Mouse (Mus musculus): Measurements from ENCODE around the gene Smok2b. TPM values are rescaled to one million over a fixed set of nuclear protein-coding genes. Genes with fewer than 3 reads are reported as not detected.
"Not testable (repeated sequence)": the region's sequence is repeated elsewhere in the genome, so short reads cannot be mapped to it uniquely, and the experiment has no call there.

Gene Smok2b
- not detected in 2 replicates for polyA plus RNA-seq (2014; fragmentation: Nextera tagmentation; extraction: Ambion mirVana)

DNA sequence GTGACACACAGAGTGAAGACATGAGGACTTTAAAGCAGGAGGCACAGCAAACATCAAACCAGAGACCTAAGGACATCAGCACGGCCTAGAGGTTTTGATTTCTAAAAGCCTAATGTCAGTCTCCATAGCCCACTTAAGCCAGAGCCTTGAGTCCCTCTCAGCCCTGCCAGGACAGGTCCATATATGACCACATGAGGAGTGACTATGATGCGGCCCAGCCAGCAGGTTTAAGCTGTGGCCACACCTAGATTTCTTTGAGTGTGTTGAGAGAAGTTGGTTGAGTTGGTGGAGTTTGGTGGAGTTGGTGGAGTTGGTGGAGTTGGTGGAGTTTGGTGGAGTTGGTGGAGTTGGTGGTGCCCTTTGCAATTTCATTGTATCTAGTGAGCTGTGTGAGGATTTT, at the start of gene Smok2b:
Smok2b (plus strand) TSS at position 301 of the 400 bp plus-strand sequence.
- H3K9ac ChIP-seq (ENCODE audit: low read depth, low read length); H3K4me3 ChIP-seq (ENCODE audit: low read length); H3K4me2 ChIP-seq (replicated peaks; ENCODE audit: low read depth, low read length); H3K27me3 ChIP-seq (ENCODE audit: control insufficient read depth, insufficient read depth, low read length); ATAC-seq (ENCODE audit: low FRiP score, low TSS enrichment); H3K4me1 ChIP-seq (ENCODE audit: control insufficient read depth, insufficient read depth, low read length); H3K36me3 ChIP-seq (ENCODE audit: control insufficient read depth, insufficient read depth, low read length); H3K27ac ChIP-seq (ENCODE audit: low read depth, low read length): not testable (repeated sequence)
- peaks cover 68% of the 10 kb centered on the region for H3K9me3 ChIP-seq (ENCODE audit: control insufficient read depth, low read length)
- WGBS, result 82% methylated on average over 2 of the region's 2 CpGs

DNA sequence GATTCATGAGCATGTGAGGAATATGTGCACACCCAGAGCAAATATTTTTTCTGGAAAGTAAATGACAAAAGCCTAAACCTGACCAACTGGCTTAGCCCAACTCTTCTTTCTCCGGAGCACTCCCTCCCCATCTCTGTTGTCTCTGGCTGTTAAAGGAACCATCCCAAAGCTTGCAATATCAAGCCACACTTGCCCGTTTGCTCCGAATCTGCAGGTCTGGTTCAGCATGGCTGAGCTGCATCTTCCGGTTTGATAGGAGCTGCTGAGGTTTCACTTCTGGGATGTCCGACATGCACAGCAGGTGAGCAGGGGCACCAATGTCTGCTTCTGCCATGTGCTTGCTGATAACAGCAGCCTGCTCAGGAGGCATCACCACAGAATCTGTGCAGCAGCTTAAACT, 49.6 kb upstream of the Smok2b start:
- H3K4me2 ChIP-seq (replicated peaks; ENCODE audit: low read depth, low read length); ATAC-seq (ENCODE audit: low FRiP score, low TSS enrichment); H3K4me1 ChIP-seq (ENCODE audit: control insufficient read depth, insufficient read depth, low read length); H3K27me3 ChIP-seq (ENCODE audit: control insufficient read depth, insufficient read depth, low read length); H3K27ac ChIP-seq (ENCODE audit: low read depth, low read length); H3K9ac ChIP-seq (ENCODE audit: low read depth, low read length); H3K4me3 ChIP-seq (ENCODE audit: low read length); H3K36me3 ChIP-seq (ENCODE audit: control insufficient read depth, insufficient read depth, low read length): not testable (repeated sequence)
- 92% methylated on average over 5 of the region's 5 CpGs for WGBS
- H3K9me3 ChIP-seq (ENCODE audit: control insufficient read depth, low read length), result peaks cover 10% of the 10 kb centered on the region

DNA sequence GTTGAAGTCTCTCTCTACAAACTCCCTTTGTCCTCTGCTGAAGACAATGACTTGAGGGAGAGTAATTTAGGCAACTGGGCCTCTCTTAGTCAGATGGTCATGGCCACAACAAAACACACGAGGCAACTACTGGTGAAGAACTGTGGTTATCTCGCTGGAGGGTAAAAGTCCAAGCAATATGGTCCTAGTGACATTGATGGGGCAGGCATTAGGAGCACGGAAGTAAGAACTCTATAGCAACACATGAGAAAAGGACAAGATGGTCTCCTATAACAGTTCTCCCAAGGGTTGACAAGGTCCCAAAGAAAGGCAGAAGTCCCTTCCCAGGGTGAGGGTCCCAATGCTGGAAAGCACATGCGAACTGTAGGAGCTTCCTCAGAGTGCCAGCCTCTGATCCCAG, 47.3 kb upstream of the Smok2b start:
- peaks cover 18% of the 10 kb centered on the region for H3K9me3 ChIP-seq (ENCODE audit: control insufficient read depth, low read length)
- H3K9ac ChIP-seq (ENCODE audit: low read depth, low read length); ATAC-seq (ENCODE audit: low FRiP score, low TSS enrichment); H3K27me3 ChIP-seq (ENCODE audit: control insufficient read depth, insufficient read depth, low read length); H3K4me3 ChIP-seq (ENCODE audit: low read length); H3K36me3 ChIP-seq (ENCODE audit: control insufficient read depth, insufficient read depth, low read length); H3K4me2 ChIP-seq (replicated peaks; ENCODE audit: low read depth, low read length); H3K27ac ChIP-seq (ENCODE audit: low read depth, low read length); H3K4me1 ChIP-seq (ENCODE audit: control insufficient read depth, insufficient read depth, low read length): not testable (repeated sequence)
- 72% methylated on average over 2 of the region's 4 CpGs for WGBS

DNA sequence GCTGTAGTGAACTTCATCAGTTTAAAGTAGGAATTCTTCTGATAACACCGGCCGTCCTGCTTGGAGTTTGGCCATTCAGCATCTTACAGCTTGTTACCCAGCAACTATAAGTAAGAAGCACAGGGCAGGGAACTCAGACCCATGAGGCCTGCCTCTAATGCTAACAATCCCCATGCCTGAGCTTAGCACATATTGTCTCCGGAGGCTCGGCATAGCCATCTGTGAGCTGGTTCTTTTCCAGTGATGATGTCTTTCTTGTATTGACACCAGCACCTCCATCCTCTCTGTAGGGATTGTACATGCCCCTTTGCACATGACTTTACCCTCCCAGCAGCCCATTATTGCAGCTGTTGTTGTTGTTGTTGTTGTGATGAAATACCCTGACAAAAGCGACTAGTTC, 45.5 kb upstream of the Smok2b start:
- H3K36me3 ChIP-seq (ENCODE audit: control insufficient read depth, insufficient read depth, low read length); H3K4me1 ChIP-seq (ENCODE audit: control insufficient read depth, insufficient read depth, low read length); H3K4me3 ChIP-seq (ENCODE audit: low read length); H3K27me3 ChIP-seq (ENCODE audit: control insufficient read depth, insufficient read depth, low read length); H3K9ac ChIP-seq (ENCODE audit: low read depth, low read length); H3K4me2 ChIP-seq (replicated peaks; ENCODE audit: low read depth, low read length); ATAC-seq (ENCODE audit: low FRiP score, low TSS enrichment); H3K27ac ChIP-seq (ENCODE audit: low read depth, low read length): not testable (repeated sequence)
- WGBS, result 93% methylated on average over 4 of the region's 5 CpGs
- peaks cover 18% of the 10 kb centered on the region for H3K9me3 ChIP-seq (ENCODE audit: control insufficient read depth, low read length)

DNA sequence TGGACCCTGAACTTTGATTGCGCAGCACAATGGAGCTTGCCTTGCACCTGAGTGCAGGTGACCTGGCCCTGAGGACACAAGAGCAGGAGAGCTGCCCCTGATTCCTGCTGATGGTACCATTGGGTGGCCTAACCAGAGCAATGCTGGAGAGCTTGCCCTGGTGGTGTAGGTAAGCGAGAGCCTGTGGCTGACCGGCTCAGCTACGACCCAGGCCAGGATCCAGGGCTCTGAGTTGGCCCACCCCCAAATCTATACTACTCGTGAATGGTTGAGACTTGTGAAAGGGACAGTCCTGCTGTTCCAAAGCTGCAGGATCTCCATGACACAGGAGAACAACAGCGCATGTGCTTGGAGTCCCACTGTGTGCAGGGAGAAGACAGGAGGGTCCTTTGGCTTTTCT, 43.5 kb upstream of the Smok2b start:
- not testable (repeated sequence) for H3K36me3 ChIP-seq (ENCODE audit: control insufficient read depth, insufficient read depth, low read length); H3K27me3 ChIP-seq (ENCODE audit: control insufficient read depth, insufficient read depth, low read length); H3K4me2 ChIP-seq (replicated peaks; ENCODE audit: low read depth, low read length); H3K4me1 ChIP-seq (ENCODE audit: control insufficient read depth, insufficient read depth, low read length); H3K4me3 ChIP-seq (ENCODE audit: low read length); ATAC-seq (ENCODE audit: low FRiP score, low TSS enrichment); H3K27ac ChIP-seq (ENCODE audit: low read depth, low read length); H3K9ac ChIP-seq (ENCODE audit: low read depth, low read length)
- WGBS, result 90% methylated on average over 6 of the region's 6 CpGs
- peaks cover 24% of the 10 kb centered on the region for H3K9me3 ChIP-seq (ENCODE audit: control insufficient read depth, low read length)

DNA sequence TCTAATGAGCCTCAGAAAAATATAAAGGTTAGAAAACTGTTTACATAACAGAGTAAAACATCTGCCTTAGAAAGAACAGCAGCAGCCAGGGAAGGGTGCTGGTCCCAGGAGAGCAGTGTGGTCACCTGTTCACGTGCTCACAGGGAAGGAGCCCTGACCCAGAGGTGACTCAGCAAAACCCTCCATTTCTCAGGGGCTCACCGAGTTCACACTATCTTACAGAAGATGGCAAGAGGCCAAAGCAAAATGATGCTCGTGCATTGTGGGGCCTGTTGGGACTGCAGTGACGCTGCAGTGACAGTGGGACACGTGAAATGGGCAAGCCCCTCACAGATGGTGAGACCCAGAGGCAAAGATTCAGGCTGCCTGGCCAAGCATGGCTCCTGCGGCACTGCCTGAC, 42.4 kb upstream of the Smok2b start:
- H3K4me1 ChIP-seq (ENCODE audit: control insufficient read depth, insufficient read depth, low read length); H3K4me3 ChIP-seq (ENCODE audit: low read length); H3K27me3 ChIP-seq (ENCODE audit: control insufficient read depth, insufficient read depth, low read length); H3K4me2 ChIP-seq (replicated peaks; ENCODE audit: low read depth, low read length); H3K27ac ChIP-seq (ENCODE audit: low read depth, low read length); ATAC-seq (ENCODE audit: low FRiP score, low TSS enrichment); H3K36me3 ChIP-seq (ENCODE audit: control insufficient read depth, insufficient read depth, low read length); H3K9ac ChIP-seq (ENCODE audit: low read depth, low read length): not testable (repeated sequence)
- 71% methylated on average over 6 of the region's 6 CpGs for WGBS
- H3K9me3 ChIP-seq (ENCODE audit: control insufficient read depth, low read length), result peaks cover 17% of the 10 kb centered on the region

DNA sequence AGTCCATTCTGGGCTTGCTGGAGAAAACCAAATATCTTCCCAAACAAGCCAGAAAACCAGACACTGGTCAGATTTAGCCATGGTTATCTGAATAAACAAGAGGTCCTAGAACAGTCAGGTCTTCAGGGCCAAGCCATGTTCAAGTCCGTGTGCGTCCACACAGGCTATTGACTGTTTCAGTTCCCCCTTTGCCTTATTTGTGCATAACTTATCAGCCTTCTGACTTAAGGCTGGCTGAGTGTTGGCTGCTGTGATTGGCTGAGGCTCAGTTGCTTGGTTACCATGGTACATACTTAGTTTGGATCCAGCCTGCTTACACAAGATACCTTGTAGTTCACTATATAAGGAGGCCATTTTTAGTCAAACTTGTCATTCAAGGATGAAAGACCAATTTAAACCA, 41.2 kb upstream of the Smok2b start:
- H3K4me1 ChIP-seq (ENCODE audit: control insufficient read depth, insufficient read depth, low read length); H3K9ac ChIP-seq (ENCODE audit: low read depth, low read length); ATAC-seq (ENCODE audit: low FRiP score, low TSS enrichment); H3K27ac ChIP-seq (ENCODE audit: low read depth, low read length); H3K4me3 ChIP-seq (ENCODE audit: low read length); H3K27me3 ChIP-seq (ENCODE audit: control insufficient read depth, insufficient read depth, low read length); H3K36me3 ChIP-seq (ENCODE audit: control insufficient read depth, insufficient read depth, low read length); H3K4me2 ChIP-seq (replicated peaks; ENCODE audit: low read depth, low read length): not testable (repeated sequence)
- H3K9me3 ChIP-seq (ENCODE audit: control insufficient read depth, low read length), result peaks cover 16% of the 10 kb centered on the region
- WGBS, result 91% methylated on average over 2 of the region's 2 CpGs

DNA sequence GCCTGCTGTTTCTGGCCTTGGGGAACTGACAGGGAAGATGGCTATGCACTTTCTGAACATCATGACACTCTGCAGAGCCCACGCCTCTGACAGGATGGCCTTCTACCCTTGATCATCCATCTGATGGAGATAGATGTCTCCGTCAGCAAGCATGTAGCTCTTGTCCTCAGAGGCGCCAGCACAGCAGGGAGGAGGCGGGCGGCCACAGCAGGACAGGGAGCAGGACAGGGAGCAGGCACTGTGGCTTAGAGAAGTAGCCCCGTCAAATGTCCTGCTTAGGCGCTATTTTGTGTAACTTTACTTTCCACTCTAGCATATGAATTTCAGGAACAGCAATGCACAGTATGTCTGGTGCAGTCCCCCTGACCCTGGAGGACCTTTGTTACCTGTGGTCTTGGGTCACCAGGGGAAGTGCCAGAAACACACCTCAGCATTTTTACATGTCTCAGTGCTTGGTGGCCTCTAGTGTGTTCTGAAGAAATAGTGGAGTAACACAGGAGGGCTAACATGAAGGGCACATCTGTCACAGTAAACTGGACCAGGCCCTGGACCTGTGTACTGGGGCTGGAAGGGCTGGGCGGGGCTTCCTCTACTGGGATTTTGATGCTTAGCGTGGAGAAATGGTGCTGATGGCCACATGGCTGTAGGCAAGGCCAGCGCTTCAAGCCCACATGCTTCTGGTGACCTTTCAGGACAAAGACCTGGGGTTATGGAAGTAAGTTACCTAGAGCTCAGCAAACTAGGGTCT, 39.0 kb upstream of the Smok2b start:
- H3K4me2 ChIP-seq (replicated peaks; ENCODE audit: low read depth, low read length); H3K36me3 ChIP-seq (ENCODE audit: control insufficient read depth, insufficient read depth, low read length); H3K27ac ChIP-seq (ENCODE audit: low read depth, low read length); H3K4me1 ChIP-seq (ENCODE audit: control insufficient read depth, insufficient read depth, low read length); H3K9ac ChIP-seq (ENCODE audit: low read depth, low read length); H3K4me3 ChIP-seq (ENCODE audit: low read length); ATAC-seq (ENCODE audit: low FRiP score, low TSS enrichment); H3K27me3 ChIP-seq (ENCODE audit: control insufficient read depth, insufficient read depth, low read length): not testable (repeated sequence)
- peaks cover 21% of the 10 kb centered on the region for H3K9me3 ChIP-seq (ENCODE audit: control insufficient read depth, low read length)
- WGBS, result 86% methylated on average over 10 of the region's 10 CpGs

DNA sequence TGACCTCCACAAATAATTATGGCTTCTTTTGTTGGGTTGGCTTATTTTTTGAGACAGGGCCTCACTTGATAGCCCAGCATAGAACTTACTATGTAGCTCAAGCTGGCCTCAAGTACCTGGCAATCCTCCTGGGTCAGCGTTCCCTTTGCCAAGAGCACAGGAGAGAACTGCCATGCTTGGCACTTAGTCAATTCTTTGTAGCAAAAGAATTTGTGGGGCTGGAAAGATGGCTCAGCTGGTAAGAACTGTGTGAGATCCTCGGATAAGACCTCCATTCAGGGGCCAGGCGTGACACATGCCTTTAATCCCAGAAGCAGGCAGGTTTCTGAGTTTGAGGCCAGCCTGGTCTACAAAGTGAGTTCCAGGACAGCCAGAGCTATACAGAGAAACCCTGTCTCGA, 33.6 kb upstream of the Smok2b start:
- peaks cover 17% of the 10 kb centered on the region for H3K9me3 ChIP-seq (ENCODE audit: control insufficient read depth, low read length)
- not testable (repeated sequence) for H3K4me1 ChIP-seq (ENCODE audit: control insufficient read depth, insufficient read depth, low read length); H3K27ac ChIP-seq (ENCODE audit: low read depth, low read length); H3K9ac ChIP-seq (ENCODE audit: low read depth, low read length); H3K4me3 ChIP-seq (ENCODE audit: low read length); H3K36me3 ChIP-seq (ENCODE audit: control insufficient read depth, insufficient read depth, low read length); H3K4me2 ChIP-seq (replicated peaks; ENCODE audit: low read depth, low read length); ATAC-seq (ENCODE audit: low FRiP score, low TSS enrichment); H3K27me3 ChIP-seq (ENCODE audit: control insufficient read depth, insufficient read depth, low read length)
- WGBS, result 72% methylated on average over 4 of the region's 4 CpGs
